Mouse (Mus musculus): ENCODE data around the gene Erich4.
"Not testable (repeated sequence)": the region's sequence is repeated elsewhere in the genome, so short reads cannot be mapped to it uniquely, and the experiment has no call there.

The Erich4 gene

GRCm38 (mm10) chr7:25576793-25577437 is 38.8 kb downstream of the Erich4 start:
- DNase-seq (ENCODE audit: low spot score), result not testable (repeated sequence)

GRCm38 (mm10) chr7:25576308-25576707 is 39.4 kb downstream of the Erich4 start:
- not testable (repeated sequence) for DNase-seq (ENCODE audit: low spot score)

- no peak for DNase-seq (ENCODE audit: low spot score)
Measured at GRCm38 (mm10) chr7:25575870-25576269, 39.8 kb downstream of the Erich4 start.

- no peak for DNase-seq (ENCODE audit: low spot score)
Measured at GRCm38 (mm10) chr7:25575105-25575504, 40.6 kb downstream of the Erich4 start.

- not testable (repeated sequence) for DNase-seq (ENCODE audit: low spot score)
Measured at GRCm38 (mm10) chr7:25573806-25574205, 41.9 kb downstream of the Erich4 start.

- DNase-seq (ENCODE audit: low spot score), result no peak
Measured at GRCm38 (mm10) chr7:25568721-25569120, 47.0 kb downstream of the Erich4 start.
